Mouse (Mus musculus) heart, adult 8-10 months (tissue): ENCODE data around the gene Cox4i1. TPM values are rescaled to one million over a fixed set of nuclear protein-coding genes. Genes with fewer than 3 reads are reported as not detected.

Experiments used
- DNase-seq: peaks from one replicate; pipeline ENCODE4 v3.0.0; 2022; ENCODE audit warnings: low spot score
- total RNA-seq, 4 experiments: library from RNA; stranded (reverse); gene quantifications; 2 replicates each; pipeline ENCODE4 v1.2.4; 2022

The Cox4i1 gene
- total RNA-seq, 4 experiments from 2014 or later, result 4,385 to 5,037 (median 4,791) TPM

DNA sequence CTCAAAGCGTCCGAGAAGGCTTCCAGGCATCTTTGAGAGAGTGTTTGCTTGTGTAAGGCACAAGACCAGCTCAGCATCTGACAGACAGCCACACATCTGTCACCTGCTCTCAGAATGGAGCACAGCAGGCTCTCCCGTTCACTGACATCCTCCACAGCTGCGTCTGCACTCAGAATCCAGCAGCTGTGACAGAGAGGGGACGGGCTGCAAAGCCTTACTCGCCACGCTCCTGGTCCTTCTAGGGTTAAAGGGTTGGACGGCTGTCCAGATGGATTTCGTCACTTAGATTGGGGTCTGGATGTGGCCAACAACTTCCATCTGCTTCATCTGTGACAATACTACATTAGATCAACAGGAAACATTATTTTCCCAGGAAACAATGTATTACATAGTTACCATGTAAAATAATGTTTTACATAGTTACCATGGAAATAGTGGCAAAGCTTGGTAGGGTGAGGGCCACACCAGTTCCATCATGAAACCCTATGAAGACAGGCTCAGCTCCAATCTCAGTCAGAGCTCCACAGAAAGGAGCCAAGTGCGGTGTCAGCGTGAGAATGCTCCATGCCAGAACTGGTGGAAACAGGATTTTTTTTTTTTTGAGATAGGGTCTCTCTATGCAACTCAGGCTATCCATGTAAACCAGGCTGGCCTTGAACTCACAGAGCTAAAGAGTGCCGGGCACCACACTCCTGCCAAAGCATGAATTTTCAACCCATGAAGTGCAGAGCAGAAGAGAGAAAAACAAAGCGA lies 28.6 kb downstream of the Cox4i1 start:
- peak; percentile 48 for DNase-seq

DNA sequence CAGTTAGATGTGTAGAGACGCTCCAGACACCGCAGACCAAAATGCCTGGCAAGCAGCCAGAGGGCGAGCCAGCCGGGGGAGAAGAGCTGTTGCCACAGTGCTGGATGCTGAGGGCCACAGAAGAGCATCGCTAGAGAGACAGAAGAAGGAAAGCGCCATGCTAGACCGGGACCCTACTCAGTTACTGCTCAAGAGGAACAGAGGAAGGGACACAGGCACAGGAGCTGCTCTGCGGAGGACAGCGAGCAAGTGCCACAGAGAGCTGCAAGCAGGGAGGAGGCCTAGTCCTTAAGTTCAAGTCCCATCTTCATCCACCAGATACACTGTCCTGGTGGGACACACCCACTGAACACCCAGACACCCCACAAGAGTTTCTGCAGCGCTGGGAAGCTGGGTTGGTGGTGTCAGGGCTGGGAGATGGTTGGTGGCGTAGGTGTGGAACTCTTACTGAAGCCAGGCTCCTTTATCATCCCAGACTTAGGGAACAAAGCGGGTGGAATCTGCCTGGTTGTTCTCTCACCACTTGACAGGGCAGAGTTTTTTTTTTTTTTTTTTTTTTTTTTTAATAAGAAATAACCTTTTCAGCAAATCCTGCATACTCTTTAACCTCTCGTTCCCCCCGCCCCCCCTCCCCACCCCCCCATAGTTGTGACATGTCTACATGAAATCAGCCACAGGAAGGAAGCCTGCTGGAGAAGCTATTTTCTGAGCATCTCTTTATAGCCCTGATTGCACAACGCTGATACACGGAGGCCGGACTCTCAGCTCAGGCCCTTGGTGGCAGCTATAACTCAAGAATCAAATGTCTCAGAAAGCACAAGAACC lies 29.3 kb downstream of the Cox4i1 start:
- no peak for DNase-seq

DNA sequence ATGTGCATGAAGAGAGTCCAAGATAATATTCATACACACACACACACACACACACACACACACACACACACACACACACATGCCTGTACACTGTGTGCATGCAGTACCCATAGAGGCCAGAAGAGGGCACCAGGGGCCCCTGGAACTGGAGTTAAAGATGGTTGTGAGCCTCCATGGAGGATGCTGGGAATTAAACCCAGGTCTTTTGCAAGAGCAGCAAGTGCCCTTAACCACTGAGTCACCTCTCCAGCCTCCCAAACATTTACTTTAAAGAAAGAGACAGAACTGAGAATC lies 29.9 kb downstream of the Cox4i1 start:
- no peak for DNase-seq

DNA sequence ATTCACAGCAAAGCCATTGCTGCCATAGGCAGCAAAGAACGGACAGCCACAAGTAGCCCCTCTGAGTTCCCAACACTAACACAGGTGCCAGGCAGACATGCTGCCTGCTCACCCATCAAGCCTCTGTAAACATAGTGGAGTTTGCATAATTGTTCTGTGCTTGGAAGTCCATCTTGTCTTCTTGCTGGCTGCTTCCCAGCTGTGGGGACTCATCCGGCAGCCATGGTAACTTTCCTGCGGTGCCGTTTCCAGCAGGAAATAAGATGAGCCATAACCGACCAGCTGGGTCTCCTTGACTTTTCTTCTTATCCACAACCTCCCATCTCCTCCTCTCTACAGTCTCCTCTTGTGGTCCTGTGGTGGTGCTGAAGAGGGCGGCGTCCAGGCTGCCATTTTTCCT lies 30.4 kb downstream of the Cox4i1 start:
- DNase-seq, result no peak

DNA sequence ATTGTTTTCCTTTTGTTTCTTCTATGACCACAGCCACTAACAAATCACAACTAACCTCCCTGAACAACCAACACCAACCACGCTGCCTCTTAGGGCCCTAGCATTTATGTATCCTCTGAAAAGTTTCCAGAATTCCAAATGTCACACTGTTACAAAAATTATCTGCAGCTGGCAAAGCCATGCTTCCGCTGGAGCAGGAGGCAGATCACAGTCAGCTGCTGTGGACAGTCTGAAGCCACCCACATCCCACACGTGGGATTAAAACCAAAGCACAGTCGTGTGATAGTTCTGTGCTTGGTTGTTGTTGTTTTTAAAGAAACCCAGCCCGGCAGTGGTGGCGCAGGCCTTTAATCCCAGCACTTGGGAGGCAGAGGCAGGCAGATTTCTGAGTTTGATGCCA lies 31.1 kb downstream of the Cox4i1 start:
- DNase-seq, result no peak

DNA sequence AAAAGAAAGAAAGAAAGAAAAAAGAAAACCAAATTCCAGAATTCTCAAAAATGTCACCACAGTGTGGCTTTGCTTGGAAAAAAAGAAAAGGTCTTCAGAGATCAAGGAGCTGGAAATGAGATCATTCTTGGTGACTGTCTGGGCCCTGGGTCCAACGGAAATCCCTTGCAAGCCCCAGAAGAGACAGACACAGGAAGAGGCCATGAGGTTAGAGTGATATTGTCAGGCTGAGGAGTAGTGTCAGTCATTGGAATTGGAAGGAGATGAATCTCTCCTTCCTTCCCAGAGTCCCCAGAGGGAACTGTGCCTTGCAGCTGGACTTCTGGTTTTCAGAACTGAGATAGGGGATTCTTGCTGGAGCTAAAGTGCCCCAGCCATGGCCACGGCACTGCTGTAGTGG lies 31.5 kb downstream of the Cox4i1 start:
- no peak for DNase-seq

DNA sequence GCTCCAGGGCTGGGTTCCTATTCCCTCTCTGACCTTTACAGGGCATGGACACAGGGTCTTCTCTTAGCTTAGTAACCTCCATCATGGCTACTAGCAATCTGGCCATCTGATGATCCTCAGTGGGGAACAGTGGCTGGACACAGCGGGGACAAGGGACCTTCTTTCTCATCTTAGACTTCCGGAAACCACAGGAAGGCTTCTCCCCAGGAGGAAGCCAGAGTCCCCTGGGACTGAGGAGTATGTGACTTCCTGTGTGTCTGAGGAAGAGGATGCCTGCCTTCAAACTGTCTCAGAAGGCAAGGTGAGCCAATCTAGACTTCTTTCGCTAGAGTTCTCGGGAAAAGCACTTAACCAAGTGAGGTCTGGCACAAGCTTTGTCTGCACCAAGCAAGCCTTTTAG lies 32.0 kb downstream of the Cox4i1 start:
- DNase-seq, result no peak

DNA sequence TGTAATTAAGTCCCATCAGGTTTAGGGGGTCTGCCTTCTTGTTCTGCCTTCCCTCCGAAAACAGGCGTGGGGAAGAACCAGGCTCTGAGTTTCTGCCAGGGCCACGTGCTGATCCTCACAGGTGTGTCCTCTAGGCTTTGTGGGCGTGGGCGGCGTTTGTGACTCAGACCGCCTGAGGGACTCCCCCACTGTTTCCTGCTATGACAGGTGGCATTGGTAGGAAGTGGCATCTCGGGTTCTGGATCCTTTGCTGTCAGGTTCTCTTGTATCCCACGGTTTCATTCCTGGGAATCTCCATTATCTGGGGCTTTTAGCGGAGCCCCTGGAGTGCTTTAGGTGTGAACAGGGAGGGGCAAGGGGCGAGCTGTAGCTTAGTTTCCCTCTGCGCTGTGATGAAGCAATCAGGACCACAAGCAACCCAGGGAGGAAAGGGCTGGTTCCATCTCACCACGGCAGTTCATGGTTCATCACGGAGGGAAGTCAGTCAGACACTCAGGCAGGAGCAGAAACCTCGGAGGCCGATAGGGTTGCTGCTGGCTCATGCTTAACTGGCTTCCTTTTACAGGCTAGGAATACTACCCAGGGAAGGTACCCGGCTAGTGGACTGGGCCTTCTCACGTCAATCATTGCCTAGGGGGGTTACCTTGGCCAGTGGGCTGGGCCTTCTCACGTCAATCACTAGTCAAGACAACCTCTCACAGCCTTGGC lies 33.9 kb downstream of the Cox4i1 start:
- no peak for DNase-seq

DNA sequence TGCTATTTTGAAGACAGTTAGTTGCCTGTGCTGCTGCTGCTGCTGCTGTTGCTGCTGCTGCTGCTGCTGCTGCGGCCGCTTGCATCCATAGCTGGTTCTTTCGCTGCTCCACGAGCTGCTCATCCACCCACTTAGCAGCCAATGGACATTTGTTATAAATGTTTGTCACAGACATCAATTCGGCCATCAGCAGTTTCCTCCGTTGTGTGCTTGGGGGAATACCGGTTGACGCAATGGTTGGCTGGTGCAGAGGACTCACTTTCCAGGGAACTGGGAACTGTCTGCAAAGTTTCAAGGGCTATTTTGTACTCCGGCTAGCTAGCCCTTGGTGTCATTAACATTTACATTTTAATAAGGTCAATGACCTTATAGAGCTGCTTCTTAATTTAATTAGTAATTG lies 36.2 kb downstream of the Cox4i1 start:
- peak; percentile 55 for DNase-seq

DNA sequence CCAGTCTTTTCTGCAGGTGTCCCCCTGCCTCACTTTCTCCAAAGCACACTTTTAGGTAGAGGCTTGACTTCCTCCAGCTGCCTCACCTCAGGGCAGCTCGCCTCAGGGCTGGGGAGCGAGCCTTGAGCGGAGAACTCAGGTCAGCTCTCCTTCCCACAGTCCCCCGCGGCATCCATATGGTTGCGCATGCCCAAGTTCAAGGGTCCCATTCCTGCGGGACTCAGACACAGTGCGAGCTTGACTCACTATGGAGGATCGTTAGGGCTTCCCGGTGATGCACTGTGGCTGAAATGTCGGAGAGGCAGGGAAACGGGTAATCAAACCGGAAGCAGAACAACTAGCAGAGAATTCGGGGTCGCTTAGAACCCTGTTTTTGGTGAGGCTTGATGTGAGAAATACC lies 37.1 kb downstream of the Cox4i1 start:
- no peak for DNase-seq

DNA sequence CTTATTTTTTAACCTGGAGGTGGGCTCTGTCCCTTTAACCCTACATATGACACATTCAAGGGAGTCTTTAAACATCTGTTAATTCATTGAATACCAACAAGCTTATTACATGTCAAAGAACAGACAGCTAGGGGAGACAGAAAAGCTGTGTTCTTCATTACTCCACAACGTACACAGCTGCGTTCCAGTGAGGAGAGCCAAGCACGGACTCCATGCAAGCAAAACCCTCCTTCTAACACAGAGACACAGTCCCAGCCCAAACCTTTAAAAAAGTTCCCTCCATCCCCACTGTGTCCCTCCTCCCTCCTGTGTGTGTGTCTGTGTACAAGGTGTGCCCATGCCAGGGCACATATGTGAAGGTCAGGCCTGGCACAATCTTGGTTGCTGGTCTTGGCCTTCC lies 38.2 kb downstream of the Cox4i1 start:
- DNase-seq, result no peak

DNA sequence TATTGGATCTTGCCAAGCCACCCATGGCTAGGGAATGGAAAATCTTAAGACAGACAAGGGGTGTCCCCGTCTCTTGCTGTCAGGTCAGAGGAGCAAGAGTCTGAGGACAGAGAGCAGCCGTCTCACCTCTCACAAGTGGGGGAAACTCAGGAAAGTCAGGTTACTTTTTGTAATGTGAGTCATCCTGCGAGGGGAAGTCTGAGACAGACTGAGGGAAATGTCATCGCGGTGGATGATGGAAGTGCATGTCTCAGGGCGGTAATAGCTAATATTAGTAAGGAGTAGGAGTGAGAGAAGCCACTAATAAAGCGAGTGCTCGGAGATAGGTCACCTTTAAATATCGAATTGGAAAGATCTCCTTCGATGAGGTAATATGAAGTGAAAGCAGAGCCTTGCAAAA lies 41.2 kb downstream of the Cox4i1 start:
- no peak for DNase-seq

DNA sequence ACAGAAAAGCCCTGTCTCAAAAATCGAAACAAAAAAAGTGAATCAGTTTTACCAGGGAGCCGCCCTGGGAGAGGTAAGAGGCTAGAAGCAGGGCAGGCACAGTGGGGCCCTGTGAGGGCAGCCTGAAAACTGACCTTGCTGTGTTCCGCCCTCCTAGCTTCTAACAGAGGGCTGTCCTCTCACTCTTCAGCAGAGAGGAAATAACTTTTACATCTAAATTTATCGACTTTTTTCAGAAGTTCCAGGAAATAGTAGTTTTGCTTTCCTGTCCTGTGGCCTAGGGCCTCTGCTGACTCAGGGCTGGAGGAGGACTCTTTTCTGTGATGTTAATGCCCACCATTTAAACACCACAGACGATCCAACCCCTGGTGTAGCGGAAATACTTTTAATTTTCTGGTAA lies 47.2 kb downstream of the Cox4i1 start:
- DNase-seq, result no peak

DNA sequence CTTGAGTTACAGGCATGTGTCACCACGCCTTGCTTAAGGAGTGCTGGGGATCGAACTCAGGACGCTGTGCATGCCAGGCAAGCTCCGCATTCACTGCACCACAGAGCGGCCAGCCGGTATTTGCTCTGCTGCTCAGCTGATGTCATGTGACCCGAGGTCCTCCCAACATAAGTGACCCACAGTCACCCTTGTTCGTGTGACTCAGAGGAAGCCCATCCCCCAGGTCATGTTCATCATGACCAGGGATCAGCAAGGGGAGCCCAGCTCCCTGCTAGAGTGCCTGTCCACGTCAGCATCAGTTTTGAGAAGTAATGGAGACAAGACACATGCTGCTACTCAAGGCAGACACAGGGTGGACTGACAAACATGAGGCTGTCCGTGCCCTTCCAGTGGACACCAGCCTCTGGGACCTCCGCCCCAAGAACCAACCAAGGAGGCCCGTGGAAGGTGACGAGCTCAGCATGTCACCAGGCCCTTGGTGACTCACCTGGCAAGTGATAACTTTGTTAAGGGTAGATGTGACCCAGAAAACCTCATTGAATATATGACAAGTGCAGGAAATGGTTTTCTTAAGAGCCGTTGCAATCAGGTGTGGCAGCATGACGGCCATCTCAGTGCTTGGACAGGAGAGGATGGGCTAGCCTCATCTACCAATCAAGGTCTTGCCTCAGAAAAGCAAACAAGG lies 48.1 kb downstream of the Cox4i1 start:
- no peak for DNase-seq

DNA sequence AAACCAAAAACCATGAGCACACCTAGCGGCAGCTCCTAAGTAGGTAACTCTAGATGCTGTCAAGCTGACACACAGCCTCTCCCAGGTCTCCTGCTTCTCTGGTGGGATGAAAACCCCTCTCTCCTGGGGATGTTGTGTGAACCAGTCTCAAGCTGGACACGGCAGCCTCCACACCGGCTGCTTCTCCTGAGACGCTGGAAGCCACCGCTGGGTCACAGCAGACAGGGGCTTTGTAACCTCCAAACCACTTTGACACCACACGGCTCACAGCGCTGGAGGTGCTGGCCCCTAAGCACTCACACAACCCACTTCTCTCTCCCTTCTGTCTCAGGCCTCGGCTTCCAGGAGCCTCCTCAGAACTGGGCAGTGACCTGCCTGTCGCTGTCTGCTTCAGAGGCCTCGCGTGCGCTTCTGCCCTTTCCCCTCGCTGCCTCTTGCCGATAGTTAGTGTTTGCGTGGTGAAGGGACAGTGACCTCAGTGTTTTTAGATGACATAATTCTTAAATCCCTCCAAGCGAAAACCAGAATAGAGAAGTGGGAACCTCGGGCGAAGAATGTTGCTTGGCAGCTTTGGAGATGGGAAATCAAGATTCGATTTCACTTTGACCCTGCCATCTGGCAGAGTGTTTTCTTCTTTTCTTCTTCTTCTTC lies 51.7 kb downstream of the Cox4i1 start:
- no peak for DNase-seq

DNA sequence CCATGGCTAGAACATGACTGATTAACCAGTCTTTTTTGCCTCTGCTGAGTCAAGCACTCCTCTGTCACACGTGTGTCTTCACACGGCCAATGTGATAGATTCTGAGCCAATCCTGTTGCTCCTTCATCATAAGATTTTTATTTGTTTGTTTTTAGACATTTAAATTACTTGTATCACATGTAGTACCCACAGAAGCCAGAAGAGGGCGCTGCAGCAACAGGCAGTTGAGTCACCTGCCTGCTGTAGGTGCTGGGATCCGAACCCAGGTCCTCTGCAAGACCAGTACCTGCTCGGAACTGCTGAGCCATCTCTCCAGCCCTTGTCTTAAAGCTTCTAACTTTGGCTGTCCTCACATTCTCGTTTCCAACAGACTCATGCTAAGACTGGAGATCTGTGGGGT lies 55.0 kb downstream of the Cox4i1 start:
- no peak for DNase-seq

Other genes with a start within 250 kb of the Cox4i1 start
- 1 to 10 TPM in 3 of 4 experiments, under 1 TPM in 1; 0.98 to 1.7 (median 1.7) TPM for gene Gins2, start 78.9 kb upstream of the Cox4i1 start, total RNA-seq
- gene 1190005I06Rik, start 20.6 kb upstream of the Cox4i1 start, total RNA-seq, result 1 to 10 TPM; 3.0 to 5.7 (median 4.3) TPM
- not detected for gene Gm27021, start 143 bp upstream of the Cox4i1 start, total RNA-seq
- gene Emc8, start 351 bp downstream of the Cox4i1 start, total RNA-seq, result 10 to 100 TPM; 44.3 to 57.6 (median 46.7) TPM
- 1 to 10 TPM; 2.6 to 4.0 (median 4.0) TPM for gene Irf8, start 68.1 kb downstream of the Cox4i1 start, total RNA-seq